18 mouse cellular contexts compared by ENCODE assay signal in the genomic region with DNA sequence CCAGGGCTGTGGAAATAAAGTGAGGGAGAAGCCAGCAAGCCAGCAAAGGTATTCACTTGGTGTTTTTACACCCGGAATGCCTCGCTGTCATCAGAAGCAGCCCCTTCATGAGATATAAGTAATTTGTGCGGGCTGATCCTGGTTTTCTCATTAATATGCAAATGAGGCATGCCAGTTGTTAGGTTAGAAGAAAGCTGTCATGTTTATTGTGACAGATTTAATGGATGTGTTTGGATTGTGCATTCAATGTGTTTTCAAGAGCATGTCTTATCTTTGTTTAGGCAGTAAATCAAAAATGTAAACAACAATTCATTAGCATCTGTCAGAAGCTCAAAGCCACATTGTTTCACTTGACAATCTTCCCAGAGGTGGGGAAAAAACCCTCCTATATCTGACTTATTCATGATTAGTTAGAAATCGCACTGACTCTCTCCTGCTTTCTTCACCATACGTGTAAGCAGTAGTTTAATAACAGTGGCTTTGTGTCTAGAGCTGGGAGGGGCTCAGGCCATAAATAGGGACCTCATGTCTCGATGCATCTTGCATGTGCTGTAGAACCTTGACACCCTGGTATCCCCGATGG.
DNase-seq lines count a peak whose midpoint lies in the region; ATAC-seq and TF ChIP-seq lines count a peak whose summit lies in the region.
"Had no signal": no experiment of that assay in that cellular context is flagged by ENCODE, and none has a peak within 500 bp of the region (broad histone marks: within the 10 kb centered on the region; RNA-seq: fewer than 3 reads in every experiment).

No protein-coding gene starts in this region.

- no peak overlapping the region for H3K4me2 ChIP-seq in hindbrain, embryonic 13.5 days
- H3K4me2 ChIP-seq in hindbrain, embryonic 11.5 days (replicated peaks; ENCODE audit: low read depth, low read length) = no peak overlapping the region
- H3K4me2 ChIP-seq in midbrain, embryonic 16.5 days (ENCODE audit: low read length) = no peak overlapping the region
- no peak overlapping the region for H3K4me2 ChIP-seq in midbrain, postnatal 0 days (ENCODE audit: low read depth, low read length, poor library complexity, severe bottlenecking)
- H3K4me2 ChIP-seq in forebrain, embryonic 14.5 days (ENCODE audit: low read length) = no peak overlapping the region
- H3K4me2 ChIP-seq in forebrain, postnatal 0 days (ENCODE audit: low read depth) = no peak overlapping the region
- H3K4me2 ChIP-seq: heart, embryonic 12.5 days; intestine, embryonic 15.5 days had no signal

- no peak for ATAC-seq in hindbrain, embryonic 13.5 days (ENCODE audit: low FRiP score)
- no peak for ATAC-seq in hindbrain, embryonic 11.5 days (ENCODE audit: low FRiP score)
- no peak for ATAC-seq in midbrain, embryonic 16.5 days
- no peak for ATAC-seq in midbrain, postnatal 0 days (ENCODE audit: low FRiP score)
- peak; percentile 85 for ATAC-seq in forebrain, embryonic 14.5 days
- peak; percentile 50; the same call in 1 of the 2 replicates for ATAC-seq in forebrain, postnatal 0 days
- ATAC-seq: activated CD4-positive, CD25-positive, alpha-beta regulatory T cell, adult 4 months; intestine, embryonic 15.5 days; Patski had no signal

- H3K4me1 ChIP-seq in hindbrain, embryonic 13.5 days (replicated peaks) = peaks cover 21% of the 10 kb centered on the region
- H3K4me1 ChIP-seq in hindbrain, embryonic 11.5 days (replicated peaks; ENCODE audit: control insufficient read depth, insufficient read depth, low read length) = no peaks in the 10 kb centered on the region
- H3K4me1 ChIP-seq in midbrain, embryonic 16.5 days (ENCODE audit: control insufficient read depth, insufficient read depth, low read length) = peaks cover 4% of the 10 kb centered on the region
- H3K4me1 ChIP-seq in midbrain, postnatal 0 days (ENCODE audit: insufficient read depth, low read length) = no peaks in the 10 kb centered on the region
- peaks cover 9% of the 10 kb centered on the region for H3K4me1 ChIP-seq in forebrain, embryonic 14.5 days (ENCODE audit: control insufficient read depth, insufficient read depth, low read length)
- no peaks in the 10 kb centered on the region for H3K4me1 ChIP-seq in forebrain, postnatal 0 days (ENCODE audit: insufficient read depth)

- no peak overlapping the region for H3K4me3 ChIP-seq in hindbrain, embryonic 13.5 days
- H3K4me3 ChIP-seq in hindbrain, embryonic 11.5 days (ENCODE audit: low read depth, low read length) = no peak overlapping the region
- no peak overlapping the region for H3K4me3 ChIP-seq in midbrain, embryonic 16.5 days (ENCODE audit: low read depth, low read length)
- H3K4me3 ChIP-seq in midbrain, postnatal 0 days (ENCODE audit: low read depth, low read length) = no peak overlapping the region
- H3K4me3 ChIP-seq in forebrain, embryonic 14.5 days (ENCODE audit: low read depth, low read length) = no peak overlapping the region
- H3K4me3 ChIP-seq in forebrain, postnatal 0 days (ENCODE audit: low read depth, low read length) = no peak overlapping the region
- H3K4me3 ChIP-seq: embryonic facial prominence, embryonic 10.5 days; heart, embryonic 12.5 days; hindbrain, embryonic 10.5 days; intestine, embryonic 15.5 days had no signal

- H3K27ac ChIP-seq in hindbrain, embryonic 13.5 days = peak overlapping the region; percentile 67; the same call in 1 of the 2 replicates
- no peak overlapping the region for H3K27ac ChIP-seq in hindbrain, embryonic 11.5 days (ENCODE audit: low read depth, low read length)
- 0 out of 2 replicates have a peak overlapping the region, but pooled peaks have one; percentile 17 for H3K27ac ChIP-seq in midbrain, embryonic 16.5 days (ENCODE audit: low read length)
- H3K27ac ChIP-seq in midbrain, postnatal 0 days (ENCODE audit: low read depth, low read length) = no peak overlapping the region
- H3K27ac ChIP-seq in forebrain, embryonic 14.5 days (ENCODE audit: low read depth, low read length) = no peak overlapping the region
- H3K27ac ChIP-seq in forebrain, postnatal 0 days (ENCODE audit: low read depth, low read length) = no peak overlapping the region
- H3K27ac ChIP-seq: embryonic facial prominence, embryonic 10.5 days; hindbrain, embryonic 10.5 days; intestine, embryonic 15.5 days had no signal

- WGBS in hindbrain, embryonic 13.5 days = 39% methylated on average over 7 of the region's 7 CpGs
- 55% methylated on average over 7 of the region's 7 CpGs for WGBS in hindbrain, embryonic 11.5 days
- WGBS in midbrain, embryonic 16.5 days = 52% methylated on average over 7 of the region's 7 CpGs
- WGBS in midbrain, postnatal 0 days = 58% methylated on average over 7 of the region's 7 CpGs
- WGBS in forebrain, embryonic 14.5 days = 21% methylated on average over 7 of the region's 7 CpGs
- 24% methylated on average over 7 of the region's 7 CpGs for WGBS in forebrain, postnatal 0 days

- no peak for TF ChIP-seq CTCF in midbrain, postnatal 0 days (IDR thresholded peaks at IDR 0.05)
- no peak for TF ChIP-seq CTCF in forebrain, postnatal 0 days (IDR thresholded peaks at IDR 0.05; ENCODE audit: low read depth)

- H3K36me3 ChIP-seq in hindbrain, embryonic 13.5 days = no peaks in the 10 kb centered on the region
- no peaks in the 10 kb centered on the region for H3K36me3 ChIP-seq in hindbrain, embryonic 11.5 days (ENCODE audit: control insufficient read depth, insufficient read depth, low read length)
- H3K36me3 ChIP-seq in midbrain, embryonic 16.5 days (ENCODE audit: control insufficient read depth, insufficient read depth, low read length) = no peaks in the 10 kb centered on the region
- no peaks in the 10 kb centered on the region for H3K36me3 ChIP-seq in midbrain, postnatal 0 days (ENCODE audit: insufficient read depth, low read length)
- H3K36me3 ChIP-seq in forebrain, embryonic 14.5 days (ENCODE audit: control insufficient read depth, insufficient read depth, low read length) = no peaks in the 10 kb centered on the region
- no peaks in the 10 kb centered on the region for H3K36me3 ChIP-seq in forebrain, postnatal 0 days (ENCODE audit: insufficient read depth)
- H3K36me3 ChIP-seq: embryonic facial prominence, embryonic 10.5 days; heart, embryonic 12.5 days; hindbrain, embryonic 10.5 days; intestine, embryonic 15.5 days had no signal

- no peak overlapping the region for H3K9ac ChIP-seq in hindbrain, embryonic 13.5 days
- H3K9ac ChIP-seq in hindbrain, embryonic 11.5 days (ENCODE audit: low read depth, low read length) = no peak overlapping the region
- H3K9ac ChIP-seq in midbrain, embryonic 16.5 days (ENCODE audit: low read depth, low read length) = no peak overlapping the region
- H3K9ac ChIP-seq in midbrain, postnatal 0 days (replicated peaks; ENCODE audit: low read length, poor library complexity, severe bottlenecking) = no peak overlapping the region
- H3K9ac ChIP-seq in forebrain, embryonic 14.5 days (ENCODE audit: low read length) = no peak overlapping the region
- H3K9ac ChIP-seq in forebrain, postnatal 0 days = no peak overlapping the region
- H3K9ac ChIP-seq: heart, embryonic 12.5 days; intestine, embryonic 15.5 days had no signal

- DNase-seq in hindbrain, embryonic 11.5 days (ENCODE audit: low spot score) = no peak
- DNase-seq in midbrain, postnatal 0 days (ENCODE audit: low spot score) = no peak
- DNase-seq in forebrain, embryonic 14.5 days (ENCODE audit: low spot score) = peak; percentile 86
- DNase-seq in forebrain, postnatal 0 days = peak; percentile 44
- DNase-seq in embryo, embryonic 10 days (ENCODE audit: low spot score) = no peak
- DNase-seq: adrenal gland, postnatal 14 days; cerebellum, adult 18-20 months; cerebellum, adult 9-11 months; cerebellum, postnatal 36 days; gastrocnemius, postnatal 25 days had no signal

- no peaks in the 10 kb centered on the region for H3K9me3 ChIP-seq in hindbrain, embryonic 13.5 days
- H3K9me3 ChIP-seq in hindbrain, embryonic 11.5 days (ENCODE audit: control insufficient read depth, low read length) = no peaks in the 10 kb centered on the region
- no peaks in the 10 kb centered on the region for H3K9me3 ChIP-seq in midbrain, embryonic 16.5 days (replicated peaks; ENCODE audit: control insufficient read depth, low read length, poor library complexity, severe bottlenecking)
- H3K9me3 ChIP-seq in midbrain, postnatal 0 days (ENCODE audit: low read length) = no peaks in the 10 kb centered on the region
- no peaks in the 10 kb centered on the region for H3K9me3 ChIP-seq in forebrain, embryonic 14.5 days (replicated peaks; ENCODE audit: control insufficient read depth, low read length)
- H3K9me3 ChIP-seq in forebrain, postnatal 0 days (ENCODE audit: low read length) = no peaks in the 10 kb centered on the region
- H3K9me3 ChIP-seq: embryonic facial prominence, embryonic 10.5 days; heart, embryonic 12.5 days; hindbrain, embryonic 10.5 days; intestine, embryonic 15.5 days had no signal

- H3K27me3 ChIP-seq in hindbrain, embryonic 13.5 days = peaks cover 15% of the 10 kb centered on the region; the same call in 1 of the 2 replicates
- no peaks in the 10 kb centered on the region for H3K27me3 ChIP-seq in hindbrain, embryonic 11.5 days (ENCODE audit: control insufficient read depth, insufficient read depth, low read length)
- H3K27me3 ChIP-seq in midbrain, embryonic 16.5 days (ENCODE audit: control insufficient read depth, insufficient read depth, low read depth, low read length) = no peaks in the 10 kb centered on the region
- no peaks in the 10 kb centered on the region for H3K27me3 ChIP-seq in midbrain, postnatal 0 days (ENCODE audit: insufficient read depth, low read length)
- H3K27me3 ChIP-seq in forebrain, embryonic 14.5 days (replicated peaks; ENCODE audit: control insufficient read depth, insufficient read depth, low read length) = peaks cover 2% of the 10 kb centered on the region; the same call in 1 of the 2 replicates
- H3K27me3 ChIP-seq in forebrain, postnatal 0 days (ENCODE audit: insufficient read depth, low read length) = no peaks in the 10 kb centered on the region
- H3K27me3 ChIP-seq: heart, embryonic 12.5 days; intestine, embryonic 15.5 days; Patski had no signal

Comparison
In these comparisons a context has a peak if more than half of its experiments do, and no peak if none do; other contexts are left out.
1. H3K27ac ChIP-seq: peak in hindbrain, embryonic 13.5 days (single experiment) and midbrain, embryonic 16.5 days (single experiment); none in hindbrain, embryonic 11.5 days (single experiment), midbrain, postnatal 0 days (single experiment), forebrain, embryonic 14.5 days (single experiment) and forebrain, postnatal 0 days (single experiment).
2. ATAC-seq: peak in forebrain, embryonic 14.5 days (single experiment) and forebrain, postnatal 0 days (single experiment); none in hindbrain, embryonic 13.5 days (single experiment), hindbrain, embryonic 11.5 days (single experiment), midbrain, embryonic 16.5 days (single experiment) and midbrain, postnatal 0 days (single experiment).
3. DNase-seq: peak in forebrain, embryonic 14.5 days (single experiment) and forebrain, postnatal 0 days (single experiment); none in hindbrain, embryonic 11.5 days (single experiment), midbrain, postnatal 0 days (single experiment) and embryo, embryonic 10 days (single experiment).